Mouse (Mus musculus): ENCODE measurements around the gene Troap.

DNA sequence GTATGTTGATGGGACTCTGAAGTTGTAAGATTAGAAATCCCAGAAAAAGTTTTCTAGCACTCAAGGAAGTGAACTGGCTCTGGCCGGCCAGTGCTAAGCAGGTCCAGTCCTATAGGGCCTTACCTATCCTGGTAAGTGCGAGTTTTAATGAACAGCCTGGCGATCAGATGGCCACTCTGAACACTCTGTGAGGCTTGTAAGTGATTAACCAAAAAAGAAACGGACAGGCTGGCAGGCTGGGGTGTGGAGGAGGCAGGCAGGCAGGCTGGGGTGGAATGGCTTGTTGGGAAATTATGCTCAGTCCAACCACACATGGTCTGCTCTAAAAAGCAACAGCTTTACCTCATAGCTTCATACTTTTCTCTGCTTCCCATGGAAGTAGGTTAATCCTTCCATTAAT, 38.9 kb upstream of the Troap start:
- no peak for TF ChIP-seq E2F4 (IDR thresholded peaks at IDR 0.05; ENCODE audit: insufficient read depth)
- TF ChIP-seq POLR2A (IDR thresholded peaks at IDR 0.05; ENCODE audit: insufficient read length, low read depth), result no peak
- TF ChIP-seq MAX (IDR thresholded peaks at IDR 0.05; ENCODE audit: low read depth), result no peak
- TF ChIP-seq CEBPB (IDR thresholded peaks at IDR 0.05; ENCODE audit: insufficient read depth, poor library complexity, severe bottlenecking), result no peak
- no peak for TF ChIP-seq POLR2AphosphoS2 (IDR thresholded peaks at IDR 0.05; ENCODE audit: insufficient read length, low read depth)
- no peak for TF ChIP-seq TCF12 (IDR thresholded peaks at IDR 0.05; ENCODE audit: insufficient read depth, poor library complexity, severe bottlenecking)
